Mouse (Mus musculus): ENCODE results near the gene Kif2a. TPM values are rescaled to one million over a fixed set of nuclear protein-coding genes. Genes with fewer than 3 reads are reported as not detected.

Gene Kif2a
- polyA plus RNA-seq, 2 experiments = 20.1 to 25.4 TPM

- H3K9ac ChIP-seq (ENCODE audit: low read depth, low read length, severe bottlenecking) = no peak overlapping the region
- H3K36me3 ChIP-seq (ENCODE audit: control insufficient read depth, insufficient read depth, low read length) = no peaks in the 10 kb centered on the region
- no peak for ATAC-seq (ENCODE audit: low FRiP score, low read depth)
- H3K4me2 ChIP-seq (replicated peaks; ENCODE audit: low read depth, low read length, severe bottlenecking) = no peak overlapping the region
- no peak overlapping the region for H3K4me3 ChIP-seq (replicated peaks; ENCODE audit: low read length)
- H3K4me1 ChIP-seq (ENCODE audit: control insufficient read depth, insufficient read depth, low read length) = no peaks in the 10 kb centered on the region
- H3K27me3 ChIP-seq (ENCODE audit: control insufficient read depth, insufficient read depth, low read length) = no peaks in the 10 kb centered on the region
- H3K9me3 ChIP-seq (ENCODE audit: control insufficient read depth, low read length) = no peaks in the 10 kb centered on the region
- H3K27ac ChIP-seq (replicated peaks; ENCODE audit: low read depth, low read length) = no peak overlapping the region
- no peak for TF ChIP-seq POLR2A (IDR thresholded peaks at IDR 0.05; ENCODE audit: borderline replicate concordance, extremely low read depth, insufficient read depth, insufficient read length)
- 55% methylated on average over 6 of the region's 6 CpGs for WGBS
- no peak for DNase-seq (ENCODE audit: low spot score)
Observed at GRCm38 (mm10) chr13:107042551-107042950, 20.6 kb upstream of the Kif2a start.

GRCm38 (mm10) chr13:107039493-107039892, 17.6 kb upstream of the Kif2a start:
- Histone ChIP-seq H3K27ac (replicated peaks; ENCODE audit: low read depth, low read length) (no peak overlapping the region), H3K4me2 (replicated peaks; ENCODE audit: low read depth, low read length, severe bottlenecking) (no peak overlapping the region), H3K9ac (ENCODE audit: low read depth, low read length, severe bottlenecking) (no peak overlapping the region), H3K9me3 (ENCODE audit: control insufficient read depth, low read length) (no peaks in the 10 kb centered on the region), H3K4me1 (ENCODE audit: control insufficient read depth, insufficient read depth, low read length) (no peaks in the 10 kb centered on the region), H3K36me3 (ENCODE audit: control insufficient read depth, insufficient read depth, low read length) (no peaks in the 10 kb centered on the region), H3K27me3 (ENCODE audit: control insufficient read depth, insufficient read depth, low read length) (no peaks in the 10 kb centered on the region), H3K4me3 (replicated peaks; ENCODE audit: low read length) (no peak overlapping the region)
- no peak for DNase-seq (ENCODE audit: low spot score)
- ATAC-seq (ENCODE audit: low FRiP score, low read depth) = no peak
- WGBS = 89% methylated on average over 4 of the region's 4 CpGs
- TF ChIP-seq POLR2A (IDR thresholded peaks at IDR 0.05; ENCODE audit: borderline replicate concordance, extremely low read depth, insufficient read depth, insufficient read length) = no peak

DNA sequence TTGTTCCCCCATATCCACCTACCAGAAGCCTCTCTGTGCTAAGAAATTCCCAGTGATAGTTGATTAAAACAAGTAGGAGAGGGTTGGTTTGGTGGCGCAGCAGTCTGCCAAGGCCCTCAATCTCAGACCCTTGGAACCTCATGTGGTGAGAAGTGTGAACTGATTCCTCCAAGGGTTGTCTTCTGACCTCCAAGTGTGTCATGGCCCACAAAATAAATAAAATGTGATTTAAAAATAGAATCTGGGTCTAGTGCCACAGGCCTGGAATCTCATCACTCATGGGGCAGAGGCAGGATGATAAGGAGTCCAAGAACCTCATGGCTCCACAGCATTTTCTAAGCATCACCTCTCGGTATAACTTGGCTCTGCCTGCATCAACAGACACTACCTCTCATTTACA, 16.4 kb upstream of the Kif2a start:
- no peak for ATAC-seq (ENCODE audit: low FRiP score, low read depth)
- WGBS = 84% methylated on average over 2 of the region's 2 CpGs
- TF ChIP-seq POLR2A (IDR thresholded peaks at IDR 0.05; ENCODE audit: borderline replicate concordance, extremely low read depth, insufficient read depth, insufficient read length) = no peak

GRCm38 (mm10) chr13:107035511-107036113, 13.7 kb upstream of the Kif2a start:
- no peak for DNase-seq (ENCODE audit: low spot score)
- H3K9ac ChIP-seq (ENCODE audit: low read depth, low read length, severe bottlenecking) = no peak overlapping the region
- ATAC-seq (ENCODE audit: low FRiP score, low read depth) = no peak
- H3K27me3 ChIP-seq (ENCODE audit: control insufficient read depth, insufficient read depth, low read length) = no peaks in the 10 kb centered on the region
- TF ChIP-seq POLR2A (IDR thresholded peaks at IDR 0.05; ENCODE audit: borderline replicate concordance, extremely low read depth, insufficient read depth, insufficient read length) = no peak
- H3K27ac ChIP-seq (replicated peaks; ENCODE audit: low read depth, low read length) = no peak overlapping the region
- WGBS = 68% methylated on average over 3 of the region's 3 CpGs
- H3K36me3 ChIP-seq (ENCODE audit: control insufficient read depth, insufficient read depth, low read length) = no peaks in the 10 kb centered on the region
- no peaks in the 10 kb centered on the region for H3K9me3 ChIP-seq (ENCODE audit: control insufficient read depth, low read length)
- no peak overlapping the region for H3K4me3 ChIP-seq (replicated peaks; ENCODE audit: low read length)
- no peaks in the 10 kb centered on the region for H3K4me1 ChIP-seq (ENCODE audit: control insufficient read depth, insufficient read depth, low read length)
- H3K4me2 ChIP-seq (replicated peaks; ENCODE audit: low read depth, low read length, severe bottlenecking) = no peak overlapping the region

More for the DNA sequence above, 16.4 kb upstream of the Kif2a start:
- Histone ChIP-seq H3K27me3 (ENCODE audit: control insufficient read depth, insufficient read depth, low read length) (no peaks in the 10 kb centered on the region), H3K9me3 (ENCODE audit: control insufficient read depth, low read length) (no peaks in the 10 kb centered on the region), H3K4me1 (ENCODE audit: control insufficient read depth, insufficient read depth, low read length) (no peaks in the 10 kb centered on the region), H3K36me3 (ENCODE audit: control insufficient read depth, insufficient read depth, low read length) (no peaks in the 10 kb centered on the region), H3K27ac (replicated peaks; ENCODE audit: low read depth, low read length) (no peak overlapping the region), H3K4me3 (replicated peaks; ENCODE audit: low read length) (no peak overlapping the region), H3K4me2 (replicated peaks; ENCODE audit: low read depth, low read length, severe bottlenecking) (no peak overlapping the region), H3K9ac (ENCODE audit: low read depth, low read length, severe bottlenecking) (no peak overlapping the region)
- no peak for DNase-seq (ENCODE audit: low spot score)

DNA sequence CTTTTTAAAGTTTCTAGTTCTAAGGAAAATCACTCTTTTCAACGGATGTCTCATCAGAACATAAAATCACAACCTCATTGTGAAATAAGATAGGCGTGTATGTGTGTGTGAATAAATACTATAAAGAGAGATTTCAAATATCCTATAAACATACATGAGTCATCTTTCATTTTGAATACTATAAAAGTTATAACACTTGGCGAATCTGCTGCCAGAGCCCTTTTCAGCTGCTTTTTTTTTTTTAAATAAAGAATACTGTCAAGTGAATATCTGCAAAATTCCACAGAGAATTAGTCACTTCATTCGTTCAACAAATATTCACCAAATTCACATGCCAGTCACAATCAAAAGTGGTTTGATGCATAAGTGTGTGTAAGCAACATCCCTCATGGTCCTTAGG, 13.2 kb upstream of the Kif2a start:
- WGBS = 80% methylated on average over 4 of the region's 4 CpGs
- DNase-seq (ENCODE audit: low spot score) (no peak), ATAC-seq (ENCODE audit: low FRiP score, low read depth) (no peak)
- no peak overlapping the region for H3K4me2 ChIP-seq (replicated peaks; ENCODE audit: low read depth, low read length, severe bottlenecking)
- H3K4me1 ChIP-seq (ENCODE audit: control insufficient read depth, insufficient read depth, low read length) = no peaks in the 10 kb centered on the region
- no peak overlapping the region for H3K27ac ChIP-seq (replicated peaks; ENCODE audit: low read depth, low read length)
- no peak for TF ChIP-seq POLR2A (IDR thresholded peaks at IDR 0.05; ENCODE audit: borderline replicate concordance, extremely low read depth, insufficient read depth, insufficient read length)
- no peaks in the 10 kb centered on the region for H3K27me3 ChIP-seq (ENCODE audit: control insufficient read depth, insufficient read depth, low read length)
- no peaks in the 10 kb centered on the region for H3K9me3 ChIP-seq (ENCODE audit: control insufficient read depth, low read length)
- no peak overlapping the region for H3K4me3 ChIP-seq (replicated peaks; ENCODE audit: low read length)
- H3K9ac ChIP-seq (ENCODE audit: low read depth, low read length, severe bottlenecking) = no peak overlapping the region
- H3K36me3 ChIP-seq (ENCODE audit: control insufficient read depth, insufficient read depth, low read length) = no peaks in the 10 kb centered on the region

Data from limb, embryonic 14.5 days (tissue).